Comparison of ENCODE assay signal across 29 mouse cellular contexts in the genomic region with DNA sequence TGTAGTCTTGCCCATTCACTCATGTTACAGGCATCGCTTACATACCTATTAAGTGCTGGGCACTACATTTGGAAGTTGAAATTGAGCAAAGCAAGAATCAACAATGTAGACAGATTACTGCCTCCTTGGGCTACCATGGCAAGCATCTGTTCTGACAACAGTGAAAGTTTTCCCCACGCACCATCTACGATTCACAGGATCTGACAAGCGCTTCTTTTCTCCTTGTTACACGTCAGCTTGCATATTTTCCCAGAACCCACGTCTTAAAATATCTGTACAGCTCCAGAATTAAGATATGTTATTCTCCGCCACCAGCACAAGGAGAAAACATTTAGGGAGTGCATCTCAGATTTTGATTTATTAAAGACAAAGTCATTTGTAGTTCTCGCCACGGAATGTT.
DNase-seq lines count a peak whose midpoint lies in the region; ATAC-seq and TF ChIP-seq lines count a peak whose summit lies in the region.
"Had no signal": no experiment of that assay in that cellular context is flagged by ENCODE, and none has a peak within 500 bp of the region (broad histone marks: within the 10 kb centered on the region; RNA-seq: fewer than 3 reads in every experiment).

No protein-coding gene starts in this region.

- H3K9me3 ChIP-seq in lung, embryonic 14.5 days (ENCODE audit: low read depth, low read length) = no peaks in the 10 kb centered on the region
- H3K9me3 ChIP-seq in hindbrain, embryonic 16.5 days (ENCODE audit: control insufficient read depth, low read length) = no peaks in the 10 kb centered on the region
- no peaks in the 10 kb centered on the region for H3K9me3 ChIP-seq in midbrain, postnatal 0 days (ENCODE audit: low read length)
- H3K9me3 ChIP-seq: embryonic facial prominence, embryonic 10.5 days; embryonic facial prominence, embryonic 13.5 days; forebrain, embryonic 12.5 days; forebrain, embryonic 15.5 days; G1E; hindbrain, embryonic 12.5 days; hindbrain, embryonic 15.5 days had no signal

- TF ChIP-seq CTCF in lung, embryonic 14.5 days (IDR thresholded peaks at IDR 0.05; ENCODE audit: low read depth) = no peak
- no peak for TF ChIP-seq CTCF in midbrain, postnatal 0 days (IDR thresholded peaks at IDR 0.05)

- ATAC-seq in lung, embryonic 14.5 days (ENCODE audit: insufficient read depth) = no peak
- ATAC-seq in hindbrain, embryonic 16.5 days = no peak
- ATAC-seq in midbrain, postnatal 0 days (ENCODE audit: low FRiP score) = no peak
- ATAC-seq: forebrain, embryonic 15.5 days; Patski had no signal

- H3K27me3 ChIP-seq in lung, embryonic 14.5 days (ENCODE audit: insufficient read depth, low read length) = no peaks in the 10 kb centered on the region
- H3K27me3 ChIP-seq in hindbrain, embryonic 16.5 days (replicated peaks; ENCODE audit: control insufficient read depth, insufficient read depth, low read length) = no peaks in the 10 kb centered on the region
- H3K27me3 ChIP-seq in midbrain, postnatal 0 days (ENCODE audit: insufficient read depth, low read length) = no peaks in the 10 kb centered on the region
- H3K27me3 ChIP-seq: CH12.LX; embryonic facial prominence, embryonic 13.5 days; forebrain, embryonic 12.5 days; forebrain, embryonic 15.5 days; hindbrain, embryonic 12.5 days; hindbrain, embryonic 15.5 days; Patski had no signal

- no peaks in the 10 kb centered on the region for H3K4me1 ChIP-seq in lung, embryonic 14.5 days (ENCODE audit: insufficient read depth)
- H3K4me1 ChIP-seq in hindbrain, embryonic 16.5 days (ENCODE audit: control insufficient read depth, insufficient read depth, low read depth, low read length) = no peaks in the 10 kb centered on the region
- H3K4me1 ChIP-seq in midbrain, postnatal 0 days (ENCODE audit: insufficient read depth, low read length) = no peaks in the 10 kb centered on the region
- H3K4me1 ChIP-seq: embryonic facial prominence, embryonic 10.5 days; embryonic facial prominence, embryonic 13.5 days; forebrain, embryonic 12.5 days; forebrain, embryonic 15.5 days; hindbrain, embryonic 12.5 days; hindbrain, embryonic 15.5 days had no signal

- H3K9ac ChIP-seq in lung, embryonic 14.5 days = no peak overlapping the region
- no peak overlapping the region for H3K9ac ChIP-seq in hindbrain, embryonic 16.5 days (ENCODE audit: low read depth, low read length)
- H3K9ac ChIP-seq in midbrain, postnatal 0 days (replicated peaks; ENCODE audit: low read length, poor library complexity, severe bottlenecking) = no peak overlapping the region
- H3K9ac ChIP-seq: embryonic facial prominence, embryonic 13.5 days; forebrain, embryonic 12.5 days; forebrain, embryonic 15.5 days; hindbrain, embryonic 12.5 days; hindbrain, embryonic 15.5 days had no signal

- no peak overlapping the region for H3K27ac ChIP-seq in lung, embryonic 14.5 days (ENCODE audit: low read depth)
- no peak overlapping the region for H3K27ac ChIP-seq in hindbrain, embryonic 16.5 days (ENCODE audit: low read depth, low read length)
- H3K27ac ChIP-seq in midbrain, postnatal 0 days (ENCODE audit: low read depth, low read length) = no peak overlapping the region
- H3K27ac ChIP-seq: embryonic facial prominence, embryonic 10.5 days; embryonic facial prominence, embryonic 13.5 days; forebrain, embryonic 12.5 days; forebrain, embryonic 15.5 days; hindbrain, embryonic 12.5 days; hindbrain, embryonic 15.5 days had no signal

- WGBS in lung, embryonic 14.5 days = 48% methylated on average over 9 of the region's 9 CpGs
- WGBS in hindbrain, embryonic 16.5 days = 87% methylated on average over 9 of the region's 9 CpGs
- WGBS in midbrain, postnatal 0 days = 88% methylated on average over 9 of the region's 9 CpGs

- H3K4me2 ChIP-seq in lung, embryonic 14.5 days = no peak overlapping the region
- H3K4me2 ChIP-seq in hindbrain, embryonic 16.5 days (ENCODE audit: low read length) = no peak overlapping the region
- no peak overlapping the region for H3K4me2 ChIP-seq in midbrain, postnatal 0 days (ENCODE audit: low read depth, low read length, poor library complexity, severe bottlenecking)
- H3K4me2 ChIP-seq: embryonic facial prominence, embryonic 13.5 days; forebrain, embryonic 12.5 days; forebrain, embryonic 15.5 days; heart, embryonic 11.5 days; hindbrain, embryonic 12.5 days; hindbrain, embryonic 15.5 days had no signal

- H3K36me3 ChIP-seq in lung, embryonic 14.5 days (ENCODE audit: insufficient read depth) = no peaks in the 10 kb centered on the region
- H3K36me3 ChIP-seq in hindbrain, embryonic 16.5 days (ENCODE audit: control insufficient read depth, insufficient read depth, low read length) = no peaks in the 10 kb centered on the region
- H3K36me3 ChIP-seq in midbrain, postnatal 0 days (ENCODE audit: insufficient read depth, low read length) = no peaks in the 10 kb centered on the region
- H3K36me3 ChIP-seq: embryonic facial prominence, embryonic 10.5 days; embryonic facial prominence, embryonic 13.5 days; forebrain, embryonic 12.5 days; forebrain, embryonic 15.5 days; G1E; hindbrain, embryonic 12.5 days; hindbrain, embryonic 15.5 days had no signal

- H3K4me3 ChIP-seq in lung, embryonic 14.5 days (ENCODE audit: low read depth, low read length) = no peak overlapping the region
- H3K4me3 ChIP-seq in hindbrain, embryonic 16.5 days (ENCODE audit: low read length) = no peak overlapping the region
- H3K4me3 ChIP-seq in midbrain, postnatal 0 days (ENCODE audit: low read depth, low read length) = no peak overlapping the region
- H3K4me3 ChIP-seq: embryonic facial prominence, embryonic 10.5 days; embryonic facial prominence, embryonic 13.5 days; erythroblast, embryonic 14.5 days; forebrain, embryonic 12.5 days; forebrain, embryonic 15.5 days; hindbrain, embryonic 12.5 days; hindbrain, embryonic 15.5 days had no signal

- DNase-seq in frontal cortex, adult 2 months (ENCODE audit: extremely low spot score in 1 of 2, low spot score in 1 of 2) = peak; percentile 5 to 55
- no peak for DNase-seq in frontal cortex, postnatal 14 days (ENCODE audit: low spot score in 2 of 2)
- peak; percentile 50 for DNase-seq in lung, embryonic 14.5 days
- no peak for DNase-seq in lung, adult 18-20 months
- peak; percentile 13 for DNase-seq in R1 (ENCODE audit: low read depth, low spot score)
- peak; percentile 22 to 44 for DNase-seq in right cerebral cortex, postnatal 10 days (ENCODE audit: low spot score in 2 of 2)
- DNase-seq in midbrain, postnatal 0 days (ENCODE audit: low spot score) = no peak
- DNase-seq: adrenal gland, adult 2 months; adrenal gland, postnatal 14 days; B cell, adult 2 months; cerebellum, adult 11-12 months; cerebellum, adult 8-10 months; cerebellum, postnatal 10 days; cerebellum, postnatal 36 days; embryo, embryonic 11 days; gastrocnemius, postnatal 10 days; gastrocnemius, postnatal 36 days had no signal

Comparison
In these comparisons a context has a peak if more than half of its experiments do, and no peak if none do; other contexts are left out.
1. DNase-seq: peak in frontal cortex, adult 2 months (2 of 2), lung, embryonic 14.5 days (single experiment), R1 (single experiment) and right cerebral cortex, postnatal 10 days (2 of 2); none in frontal cortex, postnatal 14 days (0 of 2), lung, adult 18-20 months (0 of 2) and midbrain, postnatal 0 days (single experiment).